Mouse (Mus musculus) inflammation-experienced regulatory T-cells, adult 6 months (primary cell): ENCODE measurements at regions not wholly inside any gene's neighbourhood (a gene's known extent, or its start where the extent isn't known, plus 50 kb on each side); places are given as distances from the start of the nearest gene placed in this dataset.

Experiments used
- ATAC-seq: one replicate; pipeline ENCODE4 v1.8.0; 2017

- no peak for ATAC-seq
These were observed 587.3 kb upstream of the Plxna2 start for GRCm38 (mm10) chr1:194030651-194031228.

- no peak for ATAC-seq
These were observed 590.9 kb upstream of the Plxna2 start for GRCm38 (mm10) chr1:194026958-194027692.

DNA sequence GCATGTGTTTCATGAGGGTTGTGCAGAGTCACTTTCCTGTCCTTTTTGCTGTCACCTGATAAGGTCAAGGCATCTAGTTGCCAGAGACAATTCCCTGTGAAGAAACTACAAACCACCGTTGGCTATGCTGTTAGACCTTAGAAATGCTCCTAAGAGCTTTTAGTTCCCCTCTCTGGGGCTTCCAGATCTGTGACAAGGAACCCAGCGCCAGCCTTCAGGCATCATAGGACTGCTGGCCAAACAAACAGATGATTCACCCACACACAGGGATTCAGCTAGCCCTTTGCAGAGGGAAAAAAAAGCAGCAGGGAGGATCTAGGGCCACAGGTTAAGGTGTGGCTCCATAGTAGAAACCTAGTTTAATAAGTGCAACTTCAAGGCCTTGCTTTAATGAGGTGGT lies 591.8 kb upstream of the Plxna2 start:
- no peak for ATAC-seq

DNA sequence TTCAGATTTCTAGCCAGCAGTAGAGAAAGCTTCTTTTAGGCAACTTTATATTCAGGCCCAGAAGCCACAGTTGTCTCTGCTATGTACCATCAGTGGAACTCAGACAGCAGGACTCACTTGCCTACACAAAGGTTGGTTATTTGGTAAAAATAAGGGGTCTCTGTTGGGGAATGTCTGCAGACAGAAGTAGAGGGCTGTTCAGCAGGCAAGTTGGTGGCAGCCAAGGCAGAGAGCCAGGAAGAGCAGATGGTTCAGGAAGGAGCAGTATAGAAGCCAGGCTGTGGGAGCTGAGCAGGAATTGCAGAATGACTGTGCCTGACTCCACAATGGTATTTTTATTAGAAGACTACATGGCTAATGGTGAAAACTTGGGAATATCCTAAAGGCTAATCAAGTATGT lies 598.7 kb upstream of the Plxna2 start:
- no peak for ATAC-seq

DNA sequence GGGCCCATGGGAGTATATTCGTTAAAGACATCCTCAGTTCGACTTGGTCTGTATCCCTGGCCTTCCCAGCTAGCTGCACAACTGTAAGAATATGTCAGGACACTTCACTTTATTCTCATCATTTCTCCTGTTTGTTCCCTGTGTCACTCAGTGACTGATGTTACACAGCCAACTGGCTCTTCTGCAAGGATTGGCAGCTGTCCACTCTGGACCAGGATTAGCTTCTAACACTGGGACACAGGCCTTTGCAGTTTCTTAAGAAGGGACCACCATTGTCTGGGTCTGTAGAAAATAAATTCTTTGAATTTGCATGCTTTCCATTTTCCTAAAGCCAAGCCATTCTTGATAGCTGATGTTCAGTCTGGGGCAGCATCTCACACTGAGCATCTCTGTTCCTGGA lies 622.1 kb upstream of the Camk1g start:
- no peak for ATAC-seq

- ATAC-seq: no peak
These were observed 620.0 kb upstream of the Camk1g start for GRCm38 (mm10) chr1:193989956-193990675.

- ATAC-seq: no peak
These were observed 619.1 kb upstream of the Camk1g start for GRCm38 (mm10) chr1:193988970-193989904.

DNA sequence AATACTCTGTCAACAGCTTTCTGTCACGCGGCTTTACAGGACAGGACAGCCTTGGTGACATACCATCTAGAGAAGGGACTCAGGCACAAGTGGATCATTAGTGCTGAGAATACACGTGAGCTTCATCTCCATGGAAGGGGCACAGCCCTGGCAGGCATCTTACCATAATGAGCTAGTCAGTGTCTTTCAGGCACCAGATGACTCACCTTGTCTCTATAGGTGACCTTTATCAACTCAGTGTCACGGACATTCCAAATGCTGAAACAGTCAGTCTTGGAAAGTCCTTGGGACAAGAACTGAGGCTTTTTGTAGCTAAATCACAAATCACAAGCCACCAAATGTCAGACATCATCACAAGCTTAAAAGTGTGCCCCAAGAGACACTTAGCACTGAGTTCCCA lies 610.5 kb upstream of the Camk1g start:
- no peak for ATAC-seq

DNA sequence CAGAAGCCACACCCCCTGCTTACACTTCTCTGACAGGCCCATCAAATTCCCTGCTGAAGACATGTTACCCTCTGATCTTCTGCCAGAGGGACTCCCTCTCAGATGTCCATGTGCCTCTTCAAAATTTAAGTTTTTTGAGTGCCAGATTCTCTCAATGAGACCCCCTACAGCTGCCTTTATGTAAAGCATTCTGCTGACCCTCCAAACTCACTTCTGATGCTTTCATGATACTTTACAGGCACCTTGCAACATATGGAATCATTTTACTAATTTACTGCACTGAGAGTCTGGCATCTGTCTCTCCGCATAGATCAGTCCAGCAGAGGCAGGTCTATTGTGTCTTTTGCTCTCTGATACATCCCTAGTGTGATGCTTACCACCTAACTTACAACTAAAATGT lies 601.4 kb upstream of the Camk1g start:
- no peak for ATAC-seq

- ATAC-seq: no peak
These were observed 599.3 kb upstream of the Camk1g start for GRCm38 (mm10) chr1:193969264-193969908.

GRCm38 (mm10) chr1:193967957-193968926 lies 598.1 kb upstream of the Camk1g start:
- no peak for ATAC-seq

DNA sequence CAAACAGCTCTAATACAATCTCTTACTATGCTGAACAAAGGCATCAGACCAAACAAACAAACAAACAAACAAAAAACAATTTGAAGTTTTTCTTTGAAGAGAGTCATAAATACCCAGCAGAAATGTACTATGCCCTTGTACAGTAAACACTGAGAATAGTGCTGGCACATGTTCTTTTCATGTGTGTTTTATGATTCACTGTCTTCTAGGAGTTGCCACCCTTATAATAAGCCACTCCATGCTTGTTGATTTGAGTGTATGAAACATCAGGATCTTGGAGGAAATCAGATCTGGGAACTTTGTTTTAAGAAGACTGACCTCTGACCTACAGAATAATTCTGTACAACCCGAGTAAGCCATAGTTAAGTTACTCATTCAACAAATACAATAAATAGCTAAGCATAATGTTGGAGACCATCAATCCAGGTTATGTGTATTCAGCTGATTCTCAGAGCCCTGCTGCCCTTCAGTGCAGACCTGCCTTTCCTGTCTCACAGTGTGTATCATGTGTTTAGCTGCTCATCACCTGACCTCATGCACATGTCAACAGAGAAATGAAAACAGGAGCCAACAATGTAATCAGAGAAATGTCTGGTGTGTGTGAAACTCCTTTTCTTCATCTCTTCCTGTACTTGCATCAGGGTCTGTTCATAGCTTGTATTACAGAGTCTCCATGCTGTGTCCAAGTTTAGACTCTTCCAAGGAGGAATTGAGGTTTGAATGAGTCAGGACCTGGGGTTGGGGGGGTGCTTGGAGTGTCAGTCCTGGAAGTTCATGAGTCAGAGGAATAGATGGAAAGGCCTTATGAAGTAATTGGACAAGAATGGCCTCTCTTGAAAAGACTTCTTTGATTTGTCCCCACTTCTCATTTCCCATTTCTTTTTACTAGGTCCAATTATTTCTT lies 596.8 kb upstream of the Camk1g start:
- ATAC-seq: no peak

GRCm38 (mm10) chr1:193965278-193965677 lies 595.2 kb upstream of the Camk1g start:
- ATAC-seq: no peak

- ATAC-seq: no peak
These were observed 581.8 kb upstream of the Camk1g start for GRCm38 (mm10) chr1:193951936-193952335.

- ATAC-seq: no peak
These were observed 579.7 kb upstream of the Camk1g start for GRCm38 (mm10) chr1:193949817-193950216.

DNA sequence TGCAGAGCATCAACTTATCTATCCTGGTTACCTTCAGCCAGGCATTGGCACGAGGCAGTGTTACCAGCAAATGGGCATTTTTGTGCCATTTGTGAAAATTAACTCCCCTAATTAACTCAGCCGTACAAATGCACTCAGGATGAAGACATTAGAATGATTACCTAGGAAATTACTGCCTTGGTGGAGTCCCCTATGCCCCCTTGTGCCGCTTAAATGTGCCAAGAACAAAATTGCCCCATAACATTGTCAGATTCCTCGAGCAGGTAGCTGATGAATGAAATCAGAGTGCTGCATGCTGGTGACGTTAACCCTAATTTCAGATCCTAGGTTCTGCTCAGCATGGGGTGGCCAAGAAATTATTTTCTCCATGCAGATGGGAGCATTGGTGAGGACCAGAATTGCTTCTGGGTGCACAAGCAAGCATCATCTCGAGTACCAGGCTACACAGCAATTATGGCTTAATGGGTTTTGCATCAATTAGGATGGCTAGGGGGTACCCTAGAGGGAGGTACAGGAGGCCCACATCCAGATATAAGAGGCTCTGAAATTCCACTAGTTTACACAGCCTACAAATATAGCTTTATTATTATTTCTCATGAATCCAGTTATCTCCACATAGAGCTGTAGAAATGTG lies 577.0 kb upstream of the Camk1g start:
- ATAC-seq: no peak

DNA sequence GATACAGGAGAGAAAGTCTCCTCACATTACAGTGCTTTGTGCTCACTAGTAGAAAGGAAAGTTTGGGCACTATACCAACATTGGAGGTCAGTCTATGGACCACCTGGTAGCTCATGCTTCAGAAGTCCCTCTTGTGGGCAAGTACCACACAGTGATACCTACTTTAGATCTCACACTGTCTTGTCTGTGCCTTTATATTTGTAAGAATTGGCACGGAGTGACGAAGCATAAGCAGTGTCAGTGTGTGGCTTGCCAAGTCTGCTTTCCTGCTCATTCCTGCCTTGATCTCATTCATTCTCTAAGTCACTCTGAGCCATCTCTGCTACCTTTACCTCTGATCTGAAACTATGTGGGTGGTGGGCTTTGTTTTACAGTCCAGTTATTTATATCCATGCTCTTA lies 565.9 kb upstream of the Camk1g start:
- no peak for ATAC-seq

GRCm38 (mm10) chr1:193934308-193934707 lies 564.2 kb upstream of the Camk1g start:
- no peak for ATAC-seq

GRCm38 (mm10) chr1:193931131-193931729 lies 561.1 kb upstream of the Camk1g start:
- no peak for ATAC-seq
